Mouse (Mus musculus): Measurements from ENCODE around the gene Adra1b. TPM values are rescaled to one million over a fixed set of nuclear protein-coding genes. Genes with fewer than 3 reads are reported as not detected.

The Adra1b gene
- total and polyA plus RNA-seq, 3 experiments, result 39.3 to 58.3 (median 50.5) TPM

DNA sequence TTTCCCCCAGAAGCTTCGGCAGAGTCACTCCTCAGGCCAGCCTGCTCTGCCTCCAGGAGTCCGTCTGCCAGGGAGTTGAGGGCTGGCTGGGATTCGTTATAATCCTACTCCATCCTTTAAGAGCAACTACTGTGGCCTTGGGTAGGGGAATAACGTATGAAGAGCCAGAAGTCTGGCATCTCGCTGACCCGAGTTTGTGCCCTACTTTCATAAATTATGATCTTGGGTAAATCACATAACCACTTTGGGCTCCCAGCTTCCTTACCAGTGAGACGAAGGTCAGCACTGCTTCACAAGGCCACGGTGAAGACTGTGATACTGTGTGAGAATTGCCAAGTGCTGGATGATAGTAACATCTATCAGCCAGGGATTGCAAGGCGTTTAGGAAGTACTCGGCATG is 59.4 kb downstream of the Adra1b start:
- Histone ChIP-seq H3K4me3 (no peak overlapping the region), H3K27ac (no peak overlapping the region), H3K27me3 (ENCODE audit: control insufficient read depth, insufficient read depth, low read length) (no peaks in the 10 kb centered on the region), H3K4me1 (ENCODE audit: control insufficient read depth, insufficient read depth, low read length) (no peaks in the 10 kb centered on the region), H3K9ac (ENCODE audit: low read depth, low read length) (no peak overlapping the region), H3K79me2 (replicated peaks; ENCODE audit: control insufficient read depth, insufficient read depth, low read length) (no peaks in the 10 kb centered on the region), H3K36me3 (ENCODE audit: control insufficient read depth, insufficient read depth, low read length) (no peaks in the 10 kb centered on the region)
- no peak for TF ChIP-seq EP300 (IDR thresholded peaks at IDR 0.05; ENCODE audit: insufficient read depth, low read depth, low read length)
- TF ChIP-seq POLR2A (IDR thresholded peaks at IDR 0.05; ENCODE audit: insufficient read depth, low read depth, low read length), result no peak
- no peak for TF ChIP-seq CTCF (IDR thresholded peaks at IDR 0.05)
- WGBS, result 58% methylated on average over 10 of the region's 10 CpGs
- intact Hi-C loops (cut with DNase I), result no loop called here
- no peak for DNase-seq

DNA sequence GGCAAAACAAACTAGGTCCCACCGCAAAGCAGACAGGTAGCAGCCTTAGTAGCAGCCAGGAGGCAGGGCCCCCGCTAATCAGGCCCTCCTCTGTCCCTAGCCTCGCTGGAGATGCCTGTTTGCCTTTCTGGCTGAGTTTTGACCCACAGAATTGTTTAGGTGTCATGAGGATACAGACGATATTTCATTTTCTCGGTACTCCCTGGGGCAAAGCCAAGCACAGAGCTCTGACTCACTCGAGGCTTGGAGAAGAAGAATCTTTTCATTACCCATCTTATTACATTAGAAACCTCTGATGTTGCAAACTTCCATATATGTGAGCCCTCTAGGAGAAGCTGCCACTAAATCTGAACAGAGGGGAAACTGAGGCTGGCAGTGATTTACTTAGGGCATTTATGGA is 60.5 kb downstream of the Adra1b start:
- no peak for DNase-seq
- TF ChIP-seq CTCF (IDR thresholded peaks at IDR 0.05) (no peak), EP300 (IDR thresholded peaks at IDR 0.05; ENCODE audit: insufficient read depth, low read depth, low read length) (no peak), POLR2A (IDR thresholded peaks at IDR 0.05; ENCODE audit: insufficient read depth, low read depth, low read length) (no peak)
- no peak overlapping the region for H3K9ac ChIP-seq (ENCODE audit: low read depth, low read length)
- no peaks in the 10 kb centered on the region for H3K4me1 ChIP-seq (ENCODE audit: control insufficient read depth, insufficient read depth, low read length)
- no peak overlapping the region for H3K27ac ChIP-seq
- 61% methylated on average over 6 of the region's 6 CpGs for WGBS
- no peaks in the 10 kb centered on the region for H3K79me2 ChIP-seq (replicated peaks; ENCODE audit: control insufficient read depth, insufficient read depth, low read length)
- no peak overlapping the region for H3K4me3 ChIP-seq
- intact Hi-C loops (cut with DNase I), result no loop called here
- no peaks in the 10 kb centered on the region for H3K36me3 ChIP-seq (ENCODE audit: control insufficient read depth, insufficient read depth, low read length)
- H3K27me3 ChIP-seq (ENCODE audit: control insufficient read depth, insufficient read depth, low read length), result no peaks in the 10 kb centered on the region; the same call in 1 of the 2 replicates

DNA sequence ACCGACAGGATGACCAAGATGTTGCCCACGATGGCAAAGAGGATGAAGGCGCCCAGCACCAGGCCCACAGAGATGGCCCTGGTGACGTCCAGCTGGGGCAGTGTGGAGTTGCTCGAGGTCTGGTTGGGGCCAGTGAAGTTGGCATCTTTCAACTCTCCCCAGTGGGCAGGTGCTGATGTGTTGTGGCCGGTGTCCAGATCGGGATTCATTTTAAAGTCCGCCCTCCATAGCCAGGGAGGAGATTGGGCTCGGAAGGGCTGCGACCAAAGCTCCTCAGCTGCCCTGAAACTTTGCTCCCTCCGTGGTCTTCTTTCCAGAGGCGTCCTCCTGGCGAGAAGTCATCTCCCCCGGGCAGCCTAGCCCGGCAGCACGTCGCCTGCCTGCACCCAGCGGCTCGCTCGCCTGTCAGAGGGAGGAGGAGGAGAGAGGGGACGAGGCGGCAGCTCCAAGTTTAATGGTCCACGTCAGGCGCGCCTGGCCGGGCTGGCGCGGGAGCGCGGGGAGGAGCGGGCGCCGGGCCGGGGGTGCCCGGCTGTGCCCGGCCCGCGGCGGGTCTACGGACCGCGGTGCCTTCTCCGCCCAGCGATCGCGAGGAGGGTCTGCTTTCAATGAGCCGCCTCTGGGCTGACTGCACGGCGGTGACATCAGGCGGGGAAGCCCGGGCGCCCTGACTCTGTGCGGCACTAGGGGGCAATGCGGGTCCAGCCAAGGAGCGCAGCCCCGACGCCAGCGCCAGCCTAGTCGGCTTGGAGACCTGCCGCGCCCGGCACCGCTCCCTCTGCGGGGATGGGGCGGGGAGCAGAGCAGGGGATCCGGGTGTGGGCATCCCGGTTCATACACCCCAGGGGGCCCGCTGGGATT is 64.9 kb downstream of the Adra1b start:
- peak; percentile 83 to 84 for DNase-seq
- TF ChIP-seq CTCF (IDR thresholded peaks at IDR 0.05), result peak; percentile 77
- TF ChIP-seq POLR2A (IDR thresholded peaks at IDR 0.05; ENCODE audit: insufficient read depth, low read depth, low read length), result no peak
- no peaks in the 10 kb centered on the region for H3K36me3 ChIP-seq (ENCODE audit: control insufficient read depth, insufficient read depth, low read length)
- H3K4me1 ChIP-seq (ENCODE audit: control insufficient read depth, insufficient read depth, low read length), result no peaks in the 10 kb centered on the region
- H3K9ac ChIP-seq (ENCODE audit: low read depth, low read length), result peak overlapping the region; percentile 65
- H3K4me3 ChIP-seq, result peak overlapping the region; percentile 45
- WGBS, result 4% methylated on average over 68 of the region's 68 CpGs
- H3K27ac ChIP-seq, result peak overlapping the region; percentile 81
- no peaks in the 10 kb centered on the region; the same call in 1 of the 2 replicates for H3K27me3 ChIP-seq (ENCODE audit: control insufficient read depth, insufficient read depth, low read length)
- intact Hi-C loops (cut with DNase I), result loop anchor here (2.0 to 5.0 kb wide), 4 partner anchors 91 to 496 kb away; no protein-coding TSS in a partner anchor
- H3K79me2 ChIP-seq (replicated peaks; ENCODE audit: control insufficient read depth, insufficient read depth, low read length), result peaks cover 1% of the 10 kb centered on the region; the same call in 1 of the 2 replicates

DNA sequence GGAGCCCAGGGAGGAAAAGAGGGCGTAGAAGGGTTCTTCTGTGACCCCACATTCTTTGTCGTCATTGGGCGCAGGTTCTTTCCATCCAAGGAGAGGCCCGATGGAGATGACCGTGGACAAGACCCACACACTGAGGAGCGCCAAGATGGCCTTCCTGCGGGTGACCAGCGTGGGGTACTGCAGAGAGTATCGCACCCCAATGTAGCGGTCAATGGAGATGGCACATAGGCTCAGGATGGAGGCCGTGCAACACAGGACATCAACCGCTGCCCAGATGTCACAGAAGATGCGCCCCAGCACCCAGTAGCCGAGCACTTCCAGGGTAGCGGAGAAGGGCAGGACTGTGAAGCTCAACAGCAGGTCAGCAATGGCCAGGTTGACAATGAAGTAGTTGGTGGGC is 65.6 kb downstream of the Adra1b start:
- TF ChIP-seq EP300 (IDR thresholded peaks at IDR 0.05; ENCODE audit: insufficient read depth, low read depth, low read length) (no peak), POLR2A (IDR thresholded peaks at IDR 0.05; ENCODE audit: insufficient read depth, low read depth, low read length) (no peak), CTCF (IDR thresholded peaks at IDR 0.05) (no peak)
- Histone ChIP-seq H3K27ac (peak overlapping the region; percentile 81), H3K27me3 (ENCODE audit: control insufficient read depth, insufficient read depth, low read length) (no peaks in the 10 kb centered on the region; the same call in 1 of the 2 replicates), H3K9ac (ENCODE audit: low read depth, low read length) (peak overlapping the region; percentile 2; the same call in 1 of the 2 replicates), H3K79me2 (replicated peaks; ENCODE audit: control insufficient read depth, insufficient read depth, low read length) (peaks cover 1% of the 10 kb centered on the region; the same call in 1 of the 2 replicates), H3K4me1 (ENCODE audit: control insufficient read depth, insufficient read depth, low read length) (no peaks in the 10 kb centered on the region), H3K36me3 (ENCODE audit: control insufficient read depth, insufficient read depth, low read length) (no peaks in the 10 kb centered on the region; the same call in none of the 2 replicates), H3K4me3 (peak overlapping the region; percentile 45)
- WGBS, result 87% methylated on average over 15 of the region's 15 CpGs
- intact Hi-C loops (cut with DNase I), result loop anchor here (5.0 kb wide), 3 partner anchors 292 to 497 kb away; no protein-coding TSS in a partner anchor
- no peak for DNase-seq

DNA sequence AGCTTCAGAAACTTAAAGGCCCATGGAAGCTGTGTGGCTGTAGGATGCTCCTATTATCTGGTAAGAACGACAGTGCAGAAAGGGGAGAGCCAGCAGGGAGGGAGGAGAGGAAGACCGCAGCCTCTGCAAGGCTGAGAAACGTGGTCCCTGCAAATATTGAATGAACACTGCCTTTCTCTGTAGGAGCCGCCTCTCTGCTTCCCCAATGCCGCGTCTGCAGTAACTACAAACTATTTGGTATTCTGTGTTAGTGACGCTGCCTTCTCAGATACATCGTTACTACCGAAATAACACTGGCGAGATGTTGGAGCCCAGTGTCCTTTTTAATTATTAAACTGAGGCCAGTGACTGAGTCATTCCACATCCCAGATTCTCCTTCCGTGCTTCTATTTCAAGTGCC is 66.5 kb downstream of the Adra1b start:
- TF ChIP-seq CTCF (IDR thresholded peaks at IDR 0.05), result no peak
- TF ChIP-seq POLR2A (IDR thresholded peaks at IDR 0.05; ENCODE audit: insufficient read depth, low read depth, low read length), result no peak
- no peak for TF ChIP-seq EP300 (IDR thresholded peaks at IDR 0.05; ENCODE audit: insufficient read depth, low read depth, low read length)
- H3K79me2 ChIP-seq (replicated peaks; ENCODE audit: control insufficient read depth, insufficient read depth, low read length), result peaks cover 1% of the 10 kb centered on the region; the same call in 1 of the 2 replicates
- no peaks in the 10 kb centered on the region; the same call in 1 of the 2 replicates for H3K27me3 ChIP-seq (ENCODE audit: control insufficient read depth, insufficient read depth, low read length)
- intact Hi-C loops (cut with DNase I), result loop anchor here (5.0 kb wide), 1 partner anchor 52 kb away; no protein-coding TSS in a partner anchor
- WGBS, result 39% methylated on average over 11 of the region's 11 CpGs
- H3K36me3 ChIP-seq (ENCODE audit: control insufficient read depth, insufficient read depth, low read length), result no peaks in the 10 kb centered on the region; the same call in none of the 2 replicates
- peak overlapping the region; percentile 45 for H3K4me3 ChIP-seq
- H3K27ac ChIP-seq, result peak overlapping the region; percentile 81
- DNase-seq, result no peak
- H3K9ac ChIP-seq (ENCODE audit: low read depth, low read length), result peak overlapping the region; percentile 44
- H3K4me1 ChIP-seq (ENCODE audit: control insufficient read depth, insufficient read depth, low read length), result no peaks in the 10 kb centered on the region
